Mouse (Mus musculus) G1E (cell line): ENCODE results near the gene Lbx2. TPM values are rescaled to one million over a fixed set of nuclear protein-coding genes. Genes with fewer than 3 reads are reported as not detected.
A peak's percentile ranks its signal among the peaks of the same experiment; 100 is the strongest.

Source experiments
- ATAC-seq: 2 replicates; pipeline ENCODE4 v1.8.0; 2016; ENCODE audit warnings: mild to moderate bottlenecking; ENCODE audit not compliant: insufficient number of reproducible peaks, poor library complexity, low FRiP score, severe bottlenecking; ENCODE audit errors: extremely low read depth
- DNase-seq: peaks from one replicate; pipeline ENCODE4 v3.0.0; 2012; ENCODE audit warnings: low spot score
- H3K27me3 ChIP-seq: 2 replicates; pipeline ENCODE4 v1.6.1; 2012; ENCODE audit warnings: mild to moderate bottlenecking, low read length, inconsistent platforms; ENCODE audit not compliant: insufficient read depth
- H3K36me3 ChIP-seq: replicated peaks from 2 replicates; pipeline ENCODE3; 2012; ENCODE audit warnings: mild to moderate bottlenecking, inconsistent platforms
- H3K4me1 ChIP-seq: 2 replicates; pipeline ENCODE4 v1.6.1; 2012; ENCODE audit warnings: low read depth, low read length, inconsistent platforms, mixed read lengths; ENCODE audit not compliant: insufficient read depth
- H3K4me3 ChIP-seq: 2 replicates; pipeline ENCODE4 v1.5.1; 2012; ENCODE audit warnings: low read depth, mild to moderate bottlenecking, inconsistent platforms, low read length, moderate library complexity, mixed read lengths
- H3K9me3 ChIP-seq: replicated peaks from 2 replicates; pipeline ENCODE4 v1.6.1; 2012; ENCODE audit warnings: inconsistent platforms
- CTCF ChIP-seq: IDR thresholded peaks from 2 replicates; pipeline ENCODE4 v1.5.1; 2012; ENCODE audit warnings: low read depth, low read length, inconsistent platforms, mixed read lengths
- GATA1 ChIP-seq: IDR thresholded peaks from 2 replicates; pipeline ENCODE4 v1.6.1; 2012; ENCODE audit warnings: borderline replicate concordance, low read length, inconsistent platforms, mixed read lengths
- GATA2 ChIP-seq: IDR thresholded peaks from 2 replicates; pipeline ENCODE4 v1.6.1; 2012; ENCODE audit warnings: low read depth, low read length, inconsistent platforms, borderline replicate concordance
- POLR2AphosphoS5 ChIP-seq: IDR thresholded peaks from 2 replicates; pipeline ENCODE4 v1.6.1; 2012; ENCODE audit warnings: low read depth, low read length, inconsistent platforms; ENCODE audit not compliant: insufficient replicate concordance
- TAL1 ChIP-seq: conservative IDR thresholded peaks from 2 replicates; pipeline ENCODE4 v1.6.1; 2012; ENCODE audit warnings: low read depth, low read length, inconsistent platforms, mixed read lengths
- polyA plus RNA-seq: library from polyadenylated mRNA; stranded (reverse); fragments of >175 nt; gene quantifications from 2 replicates; pipeline ENCODE4 v1.2.3, GENCODE M21; 2012
- total RNA-seq, 2 experiments: library from RNA; stranded (forward) in 1 of 2; stranded (reverse) in 1 of 2; fragments of 200-1000 nt in 1 of 2; fragments of >200 nt in 1 of 2; fragmentation: Nextera tagmentation in 1 of 2; gene quantifications; 2 replicates each; pipeline ENCODE4 v1.2.3; 2014 to 2017

The Lbx2 gene
- total and polyA plus RNA-seq, 3 experiments: 0.15 TPM; not detected in 2

GRCm38 (mm10) chr6:83119734-83120051 lies 33.5 kb downstream of the Lbx2 start:
- ATAC-seq (no peak), DNase-seq (no peak)
- Histone ChIP-seq H3K4me3 (peak overlapping the region; percentile 80; the same call in 1 of the 2 replicates), H3K27me3 (no peaks in the 10 kb centered on the region), H3K9me3 (no peaks in the 10 kb centered on the region), H3K4me1 (peaks cover 79% of the 10 kb centered on the region), H3K36me3 (peaks cover 63% of the 10 kb centered on the region)
- TF ChIP-seq POLR2AphosphoS5 (0 out of 2 replicates have a peak, but pooled peaks have one; percentile 32), GATA1 (no peak)

GRCm38 (mm10) chr6:83120930-83121862 lies 35.0 kb downstream of the Lbx2 start, which contains the start of gene Wbp1:
Wbp1 (minus strand) TSS chr6:83121559.
- H3K4me3 ChIP-seq: peak within 1 kb of the TSS; percentile 80

GRCm38 (mm10) chr6:83121863-83122710 lies 35.9 kb downstream of the Lbx2 start:
- DNase-seq (no peak), ATAC-seq (no peak)
- no peak for TF ChIP-seq TAL1
- TF ChIP-seq GATA2: no peak
- TF ChIP-seq POLR2AphosphoS5: no peak
- TF ChIP-seq CTCF: no peak
- TF ChIP-seq GATA1: no peak
- Histone ChIP-seq H3K27me3 (no peaks in the 10 kb centered on the region), H3K36me3 (peaks cover 53% of the 10 kb centered on the region), H3K4me1 (peaks cover 78% of the 10 kb centered on the region), H3K9me3 (no peaks in the 10 kb centered on the region), H3K4me3 (peak overlapping the region; percentile 80)

More at GRCm38 (mm10) chr6:83120930-83121862, 35.0 kb downstream of the Lbx2 start, which contains the start of gene Wbp1:
- DNase-seq (peak; percentile 99), ATAC-seq (peak; percentile 93)
- TF ChIP-seq POLR2AphosphoS5: 0 out of 2 replicates have a peak, but pooled peaks have one; percentile 52
- no peak for TF ChIP-seq CTCF
- Histone ChIP-seq H3K4me1 (peaks cover 84% of the 10 kb centered on the region), H3K27me3 (no peaks in the 10 kb centered on the region), H3K36me3 (peaks cover 61% of the 10 kb centered on the region), H3K9me3 (no peaks in the 10 kb centered on the region)

DNA sequence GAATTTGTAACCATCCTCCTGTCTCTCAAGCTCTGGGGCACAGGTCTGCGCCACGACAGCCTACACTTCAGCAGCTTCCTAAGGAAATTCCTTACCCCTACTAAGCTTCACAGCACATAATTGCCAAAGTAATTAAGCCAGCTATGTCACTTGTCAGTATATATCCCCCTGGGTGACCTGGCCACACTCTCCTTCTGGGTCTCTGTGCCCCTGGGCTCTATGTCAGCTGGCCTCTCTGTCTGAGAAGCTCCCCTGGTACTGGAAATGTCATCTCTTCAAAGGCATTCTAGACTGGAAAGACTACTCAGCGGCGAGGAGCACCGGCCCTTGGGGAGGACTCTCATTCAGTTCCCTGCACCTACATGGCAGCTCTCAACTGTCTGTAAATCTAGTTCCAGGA lies 36.8 kb downstream of the Lbx2 start:
- Histone ChIP-seq H3K36me3 (peaks cover 44% of the 10 kb centered on the region), H3K4me3 (no peak overlapping the region; the same call in 1 of the 2 replicates), H3K4me1 (peaks cover 69% of the 10 kb centered on the region), H3K9me3 (no peaks in the 10 kb centered on the region), H3K27me3 (no peaks in the 10 kb centered on the region)
- ATAC-seq: no peak
- TF ChIP-seq POLR2AphosphoS5: no peak
- TF ChIP-seq GATA1: no peak
- TF ChIP-seq GATA2: no peak
- TF ChIP-seq TAL1: no peak
- TF ChIP-seq CTCF: no peak
- DNase-seq: no peak

DNA sequence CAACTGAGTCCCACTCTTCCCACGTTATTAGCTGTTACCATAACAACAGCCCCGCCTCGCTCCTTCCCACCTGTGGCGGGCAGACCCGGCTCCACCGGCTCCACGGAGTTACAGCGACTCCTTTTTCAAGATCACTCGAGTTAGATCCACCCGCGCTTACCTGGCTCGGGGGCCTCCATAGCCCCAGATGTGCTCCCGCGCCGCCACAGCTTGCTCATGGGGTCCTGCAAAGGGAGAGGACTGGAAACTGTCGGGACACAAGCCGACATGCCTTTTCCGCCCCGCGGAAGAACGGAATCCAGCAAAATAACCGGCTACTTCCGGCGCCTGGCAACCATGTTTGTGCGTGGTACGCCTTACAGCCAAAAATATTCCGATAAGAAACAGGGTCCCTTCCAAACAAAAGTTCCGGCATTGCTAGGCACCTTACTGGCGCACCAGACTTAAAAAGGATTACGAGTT lies 38.7 kb downstream of the Lbx2 start:
- TF ChIP-seq POLR2AphosphoS5: no peak
- TF ChIP-seq CTCF: no peak
- TF ChIP-seq GATA1: no peak
- TF ChIP-seq TAL1: no peak
- no peaks in the 10 kb centered on the region for H3K9me3 ChIP-seq
- peak overlapping the region; percentile 77 for H3K4me3 ChIP-seq
- H3K4me1 ChIP-seq: peaks cover 50% of the 10 kb centered on the region
- DNase-seq (peak; percentile 57), ATAC-seq (no peak)
- no peaks in the 10 kb centered on the region for H3K27me3 ChIP-seq
- H3K36me3 ChIP-seq: peaks cover 25% of the 10 kb centered on the region

GRCm38 (mm10) chr6:83125331-83125730 lies 39.2 kb downstream of the Lbx2 start, which contains the start of gene Ino80b:
Ino80b (minus strand) TSS chr6:83125431.
- Histone ChIP-seq H3K4me1 (peaks cover 46% of the 10 kb centered on the region), H3K36me3 (peaks cover 21% of the 10 kb centered on the region), H3K27me3 (no peaks in the 10 kb centered on the region), H3K4me3 (peak within 1 kb of the TSS; percentile 77), H3K9me3 (no peaks in the 10 kb centered on the region)
- no peak for ATAC-seq
- TF ChIP-seq TAL1 (no peak), CTCF (no peak), POLR2AphosphoS5 (no peak), GATA1 (no peak), GATA2 (no peak)
- DNase-seq: no peak
